Mouse (Mus musculus) neural tube, embryonic 12.5 days (tissue): ENCODE data around the gene Extl1. TPM values are rescaled to one million over a fixed set of nuclear protein-coding genes. Genes with fewer than 3 reads are reported as not detected.

ENCODE experiments used
- ATAC-seq: fragments of 200-750 bp; cut with Nextera tagmentation; 2 replicates; pipeline ENCODE4 v1.8.0; 2017; ENCODE audit warnings: low read depth, mild to moderate bottlenecking, moderate TSS enrichment, moderate library complexity; ENCODE audit not compliant: low FRiP score
- H3K27ac ChIP-seq: fragments of 300-500 bp; sonication (generic); 2 replicates; pipeline ENCODE4 v1.5.1; 2016
- H3K27me3 ChIP-seq: fragments of 300-500 bp; sonication (generic); replicated peaks from 2 replicates; pipeline ENCODE4 v1.6.1; 2016; ENCODE audit warnings: mild to moderate bottlenecking
- H3K36me3 ChIP-seq: fragments of 300-500 bp; sonication (generic); 2 replicates; pipeline ENCODE4 v1.6.1; 2016; ENCODE audit warnings: mild to moderate bottlenecking
- H3K4me1 ChIP-seq: fragments of 300-500 bp; sonication (generic); 2 replicates; pipeline ENCODE4 v1.6.1; 2016
- H3K4me2 ChIP-seq: fragments of 300-500 bp; sonication (generic); replicated peaks from 2 replicates; pipeline ENCODE4 v1.6.1; 2016; ENCODE audit warnings: mild to moderate bottlenecking
- H3K4me3 ChIP-seq: fragments of 300-500 bp; sonication (generic); 2 replicates; pipeline ENCODE4 v1.5.1; 2016
- H3K9ac ChIP-seq: fragments of 300-500 bp; sonication (generic); 2 replicates; pipeline ENCODE4 v1.6.1; 2016; ENCODE audit warnings: mild to moderate bottlenecking
- H3K9me3 ChIP-seq: fragments of 300-500 bp; sonication (generic); 2 replicates; pipeline ENCODE4 v1.6.1; 2016; ENCODE audit warnings: mild to moderate bottlenecking
- WGBS: fragments of 180-500 bp; shearing (Covaris S2); methylation state at CpG from one replicate; pipeline ENCODE4 v1.1.7; 2016; 5-methylcytosine and 5-hydroxymethylcytosine counted together
- polyA plus RNA-seq: library from polyadenylated mRNA; unstranded; fragments of >200 nt; fragmentation: Nextera tagmentation; extraction: Ambion mirVana; gene quantifications from 2 replicates; pipeline ENCODE4 v1.2.1, GENCODE M21; 2016

The Extl1 gene
- polyA plus RNA-seq, 1 experiment from 2014 or later, result 0.53 TPM

GRCm38 (mm10) chr4:134319074-134319473 is 64.6 kb downstream of the Extl1 start:
- no peak for ATAC-seq
- no peaks in the 10 kb centered on the region for H3K36me3 ChIP-seq
- H3K4me1 ChIP-seq, result peaks cover 8% of the 10 kb centered on the region; the same call in 1 of the 2 replicates
- no peak overlapping the region for H3K27ac ChIP-seq
- H3K27me3 ChIP-seq, result no peaks in the 10 kb centered on the region
- no peak overlapping the region for H3K4me3 ChIP-seq
- no peaks in the 10 kb centered on the region for H3K9me3 ChIP-seq
- 89% methylated on average over 5 of the region's 5 CpGs for WGBS
- H3K9ac ChIP-seq, result no peak overlapping the region
- no peak overlapping the region for H3K4me2 ChIP-seq

- Histone ChIP-seq H3K9ac (no peak overlapping the region), H3K4me1 (peaks cover 8% of the 10 kb centered on the region; the same call in 1 of the 2 replicates), H3K27ac (no peak overlapping the region), H3K9me3 (peaks cover 3% of the 10 kb centered on the region; the same call in 1 of the 2 replicates), H3K27me3 (no peaks in the 10 kb centered on the region), H3K4me3 (no peak overlapping the region), H3K36me3 (no peaks in the 10 kb centered on the region), H3K4me2 (no peak overlapping the region)
- no peak for ATAC-seq
- WGBS, result 57% methylated on average over 16 of the region's 16 CpGs
Measured at GRCm38 (mm10) chr4:134316390-134316789, 67.3 kb downstream of the Extl1 start.

- no peak for ATAC-seq
- H3K4me3 ChIP-seq, result no peak overlapping the region
- H3K4me2 ChIP-seq, result peak overlapping the region; percentile 14; the same call in 1 of the 2 replicates
- H3K27ac ChIP-seq, result no peak overlapping the region
- H3K27me3 ChIP-seq, result no peaks in the 10 kb centered on the region
- peaks cover 3% of the 10 kb centered on the region; the same call in 1 of the 2 replicates for H3K9me3 ChIP-seq
- peaks cover 8% of the 10 kb centered on the region; the same call in 1 of the 2 replicates for H3K4me1 ChIP-seq
- WGBS, result 75% methylated on average over 9 of the region's 9 CpGs
- H3K9ac ChIP-seq, result no peak overlapping the region
- no peaks in the 10 kb centered on the region for H3K36me3 ChIP-seq
Measured at GRCm38 (mm10) chr4:134315470-134315869, 68.2 kb downstream of the Extl1 start.

GRCm38 (mm10) chr4:134314876-134315275 is 68.8 kb downstream of the Extl1 start, which contains the start of gene Trim63:
TSS of gene Trim63 (plus strand) at chr4:134315120.
- no peaks in the 10 kb centered on the region for H3K27me3 ChIP-seq
- H3K4me1 ChIP-seq, result peaks cover 8% of the 10 kb centered on the region; the same call in 1 of the 2 replicates
- peak within 1 kb of the TSS; percentile 14; the same call in 1 of the 2 replicates for H3K4me2 ChIP-seq
- 15% methylated on average over 11 of the region's 11 CpGs for WGBS
- H3K9me3 ChIP-seq, result peaks cover 3% of the 10 kb centered on the region; the same call in 1 of the 2 replicates
- no peak within 1 kb of the TSS for H3K4me3 ChIP-seq
- ATAC-seq, result no peak
- H3K27ac ChIP-seq, result no peak within 1 kb of the TSS
- no peaks in the 10 kb centered on the region for H3K36me3 ChIP-seq
- no peak within 1 kb of the TSS for H3K9ac ChIP-seq

GRCm38 (mm10) chr4:134314081-134314655 is 69.5 kb downstream of the Extl1 start:
- Histone ChIP-seq H3K36me3 (no peaks in the 10 kb centered on the region), H3K4me1 (peaks cover 8% of the 10 kb centered on the region; the same call in 1 of the 2 replicates), H3K9ac (no peak overlapping the region), H3K27me3 (no peaks in the 10 kb centered on the region), H3K4me2 (no peak overlapping the region), H3K4me3 (no peak overlapping the region), H3K9me3 (peaks cover 3% of the 10 kb centered on the region; the same call in 1 of the 2 replicates), H3K27ac (no peak overlapping the region)
- 78% methylated on average over 4 of the region's 4 CpGs for WGBS
- ATAC-seq, result no peak

- Histone ChIP-seq H3K4me2 (no peak overlapping the region), H3K27me3 (no peaks in the 10 kb centered on the region), H3K4me3 (no peak overlapping the region), H3K27ac (no peak overlapping the region), H3K36me3 (no peaks in the 10 kb centered on the region), H3K4me1 (peaks cover 8% of the 10 kb centered on the region; the same call in 1 of the 2 replicates), H3K9ac (no peak overlapping the region), H3K9me3 (peaks cover 3% of the 10 kb centered on the region; the same call in 1 of the 2 replicates)
- no peak for ATAC-seq
- 97% methylated on average over 6 of the region's 6 CpGs for WGBS
Measured at GRCm38 (mm10) chr4:134312901-134313300, 70.7 kb downstream of the Extl1 start.

- no peak overlapping the region for H3K4me2 ChIP-seq
- H3K4me1 ChIP-seq, result peaks cover 11% of the 10 kb centered on the region
- WGBS, result 97% methylated on average over 5 of the region's 5 CpGs
- H3K27me3 ChIP-seq, result no peaks in the 10 kb centered on the region
- no peak for ATAC-seq
- H3K36me3 ChIP-seq, result no peaks in the 10 kb centered on the region
- no peak overlapping the region for H3K9ac ChIP-seq
- H3K27ac ChIP-seq, result no peak overlapping the region
- peaks cover 3% of the 10 kb centered on the region; the same call in 1 of the 2 replicates for H3K9me3 ChIP-seq
- H3K4me3 ChIP-seq, result no peak overlapping the region
Measured at GRCm38 (mm10) chr4:134312341-134312740, 71.3 kb downstream of the Extl1 start.

GRCm38 (mm10) chr4:134311784-134312183 is 71.9 kb downstream of the Extl1 start:
- 88% methylated on average over 9 of the region's 9 CpGs for WGBS
- Histone ChIP-seq H3K27ac (no peak overlapping the region), H3K27me3 (no peaks in the 10 kb centered on the region), H3K4me1 (peaks cover 15% of the 10 kb centered on the region), H3K9ac (no peak overlapping the region), H3K9me3 (peaks cover 3% of the 10 kb centered on the region; the same call in 1 of the 2 replicates), H3K4me2 (no peak overlapping the region), H3K36me3 (no peaks in the 10 kb centered on the region), H3K4me3 (no peak overlapping the region)
- no peak for ATAC-seq

GRCm38 (mm10) chr4:134310656-134311055 is 73.0 kb downstream of the Extl1 start:
- H3K9ac ChIP-seq, result no peak overlapping the region
- peaks cover 15% of the 10 kb centered on the region for H3K4me1 ChIP-seq
- no peak overlapping the region for H3K27ac ChIP-seq
- H3K27me3 ChIP-seq, result no peaks in the 10 kb centered on the region
- H3K9me3 ChIP-seq, result peaks cover 3% of the 10 kb centered on the region; the same call in 1 of the 2 replicates
- H3K4me2 ChIP-seq, result no peak overlapping the region
- ATAC-seq, result no peak
- 89% methylated on average over 9 of the region's 9 CpGs for WGBS
- H3K36me3 ChIP-seq, result no peaks in the 10 kb centered on the region
- H3K4me3 ChIP-seq, result no peak overlapping the region

- Histone ChIP-seq H3K4me1 (peaks cover 10% of the 10 kb centered on the region), H3K9ac (no peak overlapping the region), H3K4me3 (no peak overlapping the region), H3K27me3 (no peaks in the 10 kb centered on the region), H3K27ac (no peak overlapping the region), H3K4me2 (no peak overlapping the region), H3K36me3 (no peaks in the 10 kb centered on the region), H3K9me3 (peaks cover 3% of the 10 kb centered on the region; the same call in 1 of the 2 replicates)
- 91% methylated on average over 7 of the region's 7 CpGs for WGBS
- no peak for ATAC-seq
Measured at GRCm38 (mm10) chr4:134310106-134310505, 73.5 kb downstream of the Extl1 start.

GRCm38 (mm10) chr4:134307367-134308072 is 76.1 kb downstream of the Extl1 start:
- no peaks in the 10 kb centered on the region for H3K36me3 ChIP-seq
- 26% methylated on average over 12 of the region's 12 CpGs for WGBS
- ATAC-seq, result no peak
- 0 out of 2 replicates have a peak overlapping the region, but pooled peaks have one; percentile 25 for H3K4me2 ChIP-seq
- peaks cover 7% of the 10 kb centered on the region for H3K4me1 ChIP-seq
- no peaks in the 10 kb centered on the region for H3K27me3 ChIP-seq
- no peak overlapping the region for H3K27ac ChIP-seq
- H3K4me3 ChIP-seq, result no peak overlapping the region
- H3K9ac ChIP-seq, result no peak overlapping the region
- no peaks in the 10 kb centered on the region for H3K9me3 ChIP-seq

GRCm38 (mm10) chr4:134306963-134307362 is 76.7 kb downstream of the Extl1 start:
- ATAC-seq, result no peak
- Histone ChIP-seq H3K27ac (no peak overlapping the region), H3K4me2 (no peak overlapping the region), H3K9ac (no peak overlapping the region), H3K27me3 (no peaks in the 10 kb centered on the region), H3K9me3 (no peaks in the 10 kb centered on the region), H3K36me3 (no peaks in the 10 kb centered on the region), H3K4me1 (peaks cover 7% of the 10 kb centered on the region), H3K4me3 (no peak overlapping the region)
- 92% methylated on average over 2 of the region's 2 CpGs for WGBS
